Mouse (Mus musculus): ENCODE results near the gene Tnpo1.

- no peak for TF ChIP-seq POLR2A (IDR thresholded peaks at IDR 0.05; ENCODE audit: insufficient read length, low read depth)
- TF ChIP-seq E2F4 (IDR thresholded peaks at IDR 0.05; ENCODE audit: insufficient read depth), result no peak
- no peak for TF ChIP-seq MYOD1 (IDR thresholded peaks at IDR 0.05; ENCODE audit: control insufficient read depth in 1 of 3, insufficient read length in 2 of 3, low read depth in 2 of 3)
- no peak for TF ChIP-seq CEBPB (IDR thresholded peaks at IDR 0.05; ENCODE audit: insufficient read depth, poor library complexity, severe bottlenecking)
- no peak for TF ChIP-seq USF1 (IDR thresholded peaks at IDR 0.05; ENCODE audit: low read depth)
- TF ChIP-seq POLR2AphosphoS2 (IDR thresholded peaks at IDR 0.05; ENCODE audit: insufficient read length, low read depth), result no peak
- TF ChIP-seq MYOG (IDR thresholded peaks at IDR 0.05; ENCODE audit: control insufficient read depth in 1 of 3, insufficient read depth in 1 of 3, insufficient read length in 2 of 3, low read depth in 2 of 3), result no peak
Measured at GRCm38 (mm10) chr13:98889211-98889610, 37.0 kb downstream of the Tnpo1 start.

All from myocyte (in vitro differentiated cells).